Mouse (Mus musculus): Measurements from ENCODE around the gene Lig1.

- no peak for TF ChIP-seq CTCF (IDR thresholded peaks at IDR 0.05; ENCODE audit: low read depth, low read length)
- no peak for TF ChIP-seq POLR2A (IDR thresholded peaks at IDR 0.05; ENCODE audit: borderline replicate concordance, low read depth, low read length)
Observed at GRCm38 (mm10) chr7:13291370-13291769, 14.3 kb downstream of the Lig1 start.

Measured in bone marrow macrophage, adult 2 months (primary cell).